Mouse (Mus musculus): ENCODE measurements around the gene Cmtm8. TPM values are rescaled to one million over a fixed set of nuclear protein-coding genes. Genes with fewer than 3 reads are reported as not detected.

The Cmtm8 gene
- polyA plus RNA-seq, 1 experiment from 2014 or later: 20.6 TPM

DNA sequence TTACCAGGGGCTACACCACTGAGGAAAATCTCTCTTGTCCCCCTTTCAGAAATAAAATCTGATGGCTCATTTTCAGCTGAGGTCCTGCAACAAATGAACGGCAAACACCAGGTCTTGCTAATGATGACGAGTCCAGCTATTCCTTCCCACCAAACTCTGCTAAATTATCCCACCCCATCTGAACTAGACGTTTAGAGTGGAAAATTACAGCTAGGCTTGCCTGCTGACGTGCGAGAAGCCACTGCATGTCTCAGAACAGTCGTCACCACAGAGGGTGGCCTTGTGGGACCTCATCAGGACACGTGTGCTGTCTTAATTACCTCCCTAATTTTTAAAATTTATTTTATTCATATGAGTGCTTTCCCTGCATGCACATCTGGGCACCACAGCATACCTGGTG lies 72.4 kb downstream of the Cmtm8 start:
- H3K27ac ChIP-seq: no peak overlapping the region
- no peak for ATAC-seq (ENCODE audit: insufficient number of reproducible peaks, low FRiP score, low TSS enrichment, low read depth)
- H3K4me3 ChIP-seq: no peak overlapping the region
- WGBS: 79% methylated on average over 7 of the region's 7 CpGs
- peaks cover 38% of the 10 kb centered on the region for H3K4me1 ChIP-seq
- no peak overlapping the region for H3K4me2 ChIP-seq
- no peak overlapping the region for H3K9ac ChIP-seq
- H3K9me3 ChIP-seq: no peaks in the 10 kb centered on the region
- no peaks in the 10 kb centered on the region for H3K27me3 ChIP-seq
- H3K36me3 ChIP-seq: peaks cover 10% of the 10 kb centered on the region; the same call in 1 of the 2 replicates

- H3K27me3 ChIP-seq: no peaks in the 10 kb centered on the region
These were observed 73.7 kb downstream of the Cmtm8 start for GRCm38 (mm10) chr9:114770224-114770623.

GRCm38 (mm10) chr9:114768066-114768465 lies 75.9 kb downstream of the Cmtm8 start:
- Histone ChIP-seq H3K4me1 (peaks cover 20% of the 10 kb centered on the region), H3K4me2 (no peak overlapping the region), H3K27me3 (no peaks in the 10 kb centered on the region), H3K9me3 (no peaks in the 10 kb centered on the region), H3K4me3 (no peak overlapping the region), H3K36me3 (peaks cover 14% of the 10 kb centered on the region; the same call in 1 of the 2 replicates), H3K9ac (no peak overlapping the region), H3K27ac (peak overlapping the region; percentile 83)
- ATAC-seq (ENCODE audit: insufficient number of reproducible peaks, low FRiP score, low TSS enrichment, low read depth): 0 out of 2 replicates have a peak, but pooled peaks have one; percentile 11
- WGBS: 54% methylated on average over 10 of the region's 10 CpGs

More at GRCm38 (mm10) chr9:114770224-114770623, 73.7 kb downstream of the Cmtm8 start:
- Histone ChIP-seq H3K4me1 (peaks cover 29% of the 10 kb centered on the region), H3K9me3 (no peaks in the 10 kb centered on the region), H3K27ac (no peak overlapping the region), H3K36me3 (peaks cover 10% of the 10 kb centered on the region; the same call in 1 of the 2 replicates), H3K4me3 (no peak overlapping the region), H3K9ac (no peak overlapping the region), H3K4me2 (no peak overlapping the region)
- 84% methylated on average over 4 of the region's 4 CpGs for WGBS
- ATAC-seq (ENCODE audit: insufficient number of reproducible peaks, low FRiP score, low TSS enrichment, low read depth): no peak

GRCm38 (mm10) chr9:114767507-114767906 lies 76.4 kb downstream of the Cmtm8 start:
- H3K36me3 ChIP-seq: peaks cover 13% of the 10 kb centered on the region; the same call in 1 of the 2 replicates
- no peaks in the 10 kb centered on the region for H3K9me3 ChIP-seq
- H3K4me2 ChIP-seq: 0 out of 2 replicates have a peak overlapping the region, but pooled peaks have one; percentile 1
- 36% methylated on average over 2 of the region's 2 CpGs for WGBS
- no peaks in the 10 kb centered on the region for H3K27me3 ChIP-seq
- H3K27ac ChIP-seq: peak overlapping the region; percentile 83
- 0 out of 2 replicates have a peak overlapping the region, but pooled peaks have one; percentile 23 for H3K9ac ChIP-seq
- no peak for ATAC-seq (ENCODE audit: insufficient number of reproducible peaks, low FRiP score, low TSS enrichment, low read depth)
- H3K4me3 ChIP-seq: no peak overlapping the region
- H3K4me1 ChIP-seq: peaks cover 20% of the 10 kb centered on the region

- 27% methylated on average over 13 of the region's 13 CpGs for WGBS
- no peak overlapping the region for H3K4me3 ChIP-seq
- no peaks in the 10 kb centered on the region for H3K9me3 ChIP-seq
- H3K4me1 ChIP-seq: peaks cover 20% of the 10 kb centered on the region
- peak; percentile 53 for ATAC-seq (ENCODE audit: insufficient number of reproducible peaks, low FRiP score, low TSS enrichment, low read depth)
- H3K27me3 ChIP-seq: no peaks in the 10 kb centered on the region
- H3K4me2 ChIP-seq: peak overlapping the region; percentile 1; the same call in 1 of the 2 replicates
- H3K27ac ChIP-seq: peak overlapping the region; percentile 83
- no peak overlapping the region for H3K9ac ChIP-seq
- peaks cover 9% of the 10 kb centered on the region; the same call in 1 of the 2 replicates for H3K36me3 ChIP-seq
These were observed 76.9 kb downstream of the Cmtm8 start for GRCm38 (mm10) chr9:114767030-114767429.

- Histone ChIP-seq H3K4me3 (no peak overlapping the region), H3K4me1 (peaks cover 18% of the 10 kb centered on the region), H3K9me3 (no peaks in the 10 kb centered on the region), H3K4me2 (no peak overlapping the region), H3K36me3 (peaks cover 39% of the 10 kb centered on the region), H3K9ac (no peak overlapping the region), H3K27me3 (no peaks in the 10 kb centered on the region), H3K27ac (no peak overlapping the region)
- no peak for ATAC-seq (ENCODE audit: insufficient number of reproducible peaks, low FRiP score, low TSS enrichment, low read depth)
- WGBS: 63% methylated on average over 13 of the region's 13 CpGs
These were observed 80.6 kb downstream of the Cmtm8 start for GRCm38 (mm10) chr9:114763341-114763740.

DNA sequence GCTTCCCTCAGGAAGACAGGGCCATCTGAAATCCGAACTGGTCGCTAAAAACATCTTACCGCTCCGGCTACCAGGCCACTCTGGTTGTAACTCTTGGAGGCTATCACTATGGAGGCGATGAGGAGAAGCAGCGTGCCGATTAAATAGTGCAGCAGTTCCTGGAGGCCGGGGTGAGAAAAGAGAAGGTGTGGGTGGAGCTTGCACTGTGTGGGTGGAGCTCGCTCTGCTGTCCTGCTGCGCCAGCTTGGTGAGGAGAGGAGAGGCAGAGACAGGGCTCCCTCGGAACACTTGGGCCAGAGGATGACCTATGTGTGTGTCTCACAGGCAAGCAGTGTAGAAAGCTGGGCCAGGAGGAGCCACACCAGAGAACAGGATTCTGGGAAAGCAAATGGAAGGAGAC lies 82.1 kb downstream of the Cmtm8 start:
- H3K4me1 ChIP-seq: peaks cover 3% of the 10 kb centered on the region
- no peak overlapping the region for H3K4me2 ChIP-seq
- H3K9me3 ChIP-seq: no peaks in the 10 kb centered on the region
- WGBS: 70% methylated on average over 11 of the region's 11 CpGs
- peaks cover 48% of the 10 kb centered on the region for H3K36me3 ChIP-seq
- H3K9ac ChIP-seq: no peak overlapping the region
- no peak for ATAC-seq (ENCODE audit: insufficient number of reproducible peaks, low FRiP score, low TSS enrichment, low read depth)
- no peak overlapping the region for H3K4me3 ChIP-seq
- no peak overlapping the region for H3K27ac ChIP-seq
- H3K27me3 ChIP-seq: no peaks in the 10 kb centered on the region

- no peak for ATAC-seq (ENCODE audit: insufficient number of reproducible peaks, low FRiP score, low TSS enrichment, low read depth)
- Histone ChIP-seq H3K9me3 (no peaks in the 10 kb centered on the region), H3K27me3 (no peaks in the 10 kb centered on the region), H3K27ac (no peak overlapping the region), H3K9ac (no peak overlapping the region), H3K4me1 (no peaks in the 10 kb centered on the region), H3K4me3 (no peak overlapping the region), H3K36me3 (peaks cover 52% of the 10 kb centered on the region), H3K4me2 (no peak overlapping the region)
- WGBS: 84% methylated on average over 5 of the region's 5 CpGs
These were observed 83.6 kb downstream of the Cmtm8 start for GRCm38 (mm10) chr9:114760353-114760752.

GRCm38 (mm10) chr9:114759886-114760285 lies 84.1 kb downstream of the Cmtm8 start:
- Histone ChIP-seq H3K27me3 (no peaks in the 10 kb centered on the region), H3K36me3 (peaks cover 57% of the 10 kb centered on the region), H3K4me3 (no peak overlapping the region), H3K9me3 (no peaks in the 10 kb centered on the region), H3K9ac (no peak overlapping the region), H3K4me1 (no peaks in the 10 kb centered on the region), H3K27ac (no peak overlapping the region), H3K4me2 (no peak overlapping the region)
- WGBS: 86% methylated on average over 4 of the region's 4 CpGs
- no peak for ATAC-seq (ENCODE audit: insufficient number of reproducible peaks, low FRiP score, low TSS enrichment, low read depth)

GRCm38 (mm10) chr9:114758801-114759200 lies 85.2 kb downstream of the Cmtm8 start:
- Histone ChIP-seq H3K27ac (no peak overlapping the region), H3K9me3 (no peaks in the 10 kb centered on the region), H3K4me3 (no peak overlapping the region), H3K4me1 (no peaks in the 10 kb centered on the region), H3K9ac (no peak overlapping the region), H3K27me3 (no peaks in the 10 kb centered on the region), H3K4me2 (no peak overlapping the region), H3K36me3 (peaks cover 56% of the 10 kb centered on the region)
- WGBS: 86% methylated on average over 5 of the region's 5 CpGs
- ATAC-seq (ENCODE audit: insufficient number of reproducible peaks, low FRiP score, low TSS enrichment, low read depth): no peak

GRCm38 (mm10) chr9:114758272-114758671 lies 85.7 kb downstream of the Cmtm8 start:
- no peaks in the 10 kb centered on the region for H3K27me3 ChIP-seq
- H3K27ac ChIP-seq: no peak overlapping the region
- ATAC-seq (ENCODE audit: insufficient number of reproducible peaks, low FRiP score, low TSS enrichment, low read depth): no peak
- no peak overlapping the region for H3K9ac ChIP-seq
- peaks cover 55% of the 10 kb centered on the region for H3K36me3 ChIP-seq
- peaks cover 1% of the 10 kb centered on the region for H3K4me1 ChIP-seq
- H3K4me2 ChIP-seq: no peak overlapping the region
- H3K4me3 ChIP-seq: no peak overlapping the region
- H3K9me3 ChIP-seq: no peaks in the 10 kb centered on the region
- 82% methylated on average over 7 of the region's 7 CpGs for WGBS

GRCm38 (mm10) chr9:114752863-114753484 lies 91.0 kb downstream of the Cmtm8 start:
- Histone ChIP-seq H3K4me1 (peaks cover 6% of the 10 kb centered on the region), H3K27me3 (no peaks in the 10 kb centered on the region), H3K4me3 (peak overlapping the region; percentile 61), H3K27ac (peak overlapping the region; percentile 75), H3K9ac (peak overlapping the region; percentile 50), H3K4me2 (peak overlapping the region; percentile 80), H3K36me3 (peaks cover 39% of the 10 kb centered on the region), H3K9me3 (no peaks in the 10 kb centered on the region)
- ATAC-seq (ENCODE audit: insufficient number of reproducible peaks, low FRiP score, low TSS enrichment, low read depth): peak; percentile 86
- WGBS: 7% methylated on average over 36 of the region's 36 CpGs

Data from limb, embryonic 15.5 days (tissue).